Mouse (Mus musculus): ENCODE measurements around the gene Pik3c2a.

Gene Pik3c2a

GRCm38 (mm10) chr7:116292377-116292776, 150.9 kb downstream of the Pik3c2a start:
- no peak for DNase-seq

GRCm38 (mm10) chr7:116290559-116290958, 152.7 kb downstream of the Pik3c2a start:
- DNase-seq, result no peak

- no peak for DNase-seq
These were observed 154.3 kb downstream of the Pik3c2a start for GRCm38 (mm10) chr7:116288996-116289395.

- DNase-seq, result no peak
These were observed 155.3 kb downstream of the Pik3c2a start for GRCm38 (mm10) chr7:116287959-116288358.

All from right cerebral cortex, postnatal 4 days (tissue).